In the genomic region with DNA sequence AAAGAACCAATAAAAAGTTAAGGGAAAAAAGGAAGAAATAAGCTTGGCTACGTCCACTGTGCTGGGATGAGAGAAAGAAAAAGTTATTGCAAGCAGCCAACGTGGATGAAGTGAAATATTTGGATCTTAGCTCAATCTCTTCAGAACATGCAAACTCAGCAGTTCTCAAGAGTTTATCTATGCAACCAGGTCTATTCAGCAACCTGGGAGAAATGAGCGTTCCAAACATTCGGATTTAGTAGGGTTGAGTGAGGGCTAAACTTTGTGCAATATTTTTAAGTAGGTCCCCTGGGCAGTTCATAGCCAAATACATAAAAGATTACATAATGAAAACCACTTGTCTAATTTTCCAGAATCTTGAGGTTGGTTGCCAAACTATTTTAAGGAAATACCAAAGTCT, we compare ENCODE assay signal across 23 mouse cellular contexts.
A peak's percentile ranks its signal among the peaks of the same experiment; 100 is the strongest.
DNase-seq lines count a peak whose midpoint lies in the region; ATAC-seq lines count a peak whose summit lies in the region.
"Had no signal": no experiment of that assay in that cellular context is flagged by ENCODE, and none has a peak within 500 bp of the region (broad histone marks: within the 10 kb centered on the region; RNA-seq: fewer than 3 reads in every experiment).

No protein-coding gene starts in this region.

- WGBS in embryonic facial prominence, embryonic 14.5 days: 50% methylated on average over 4 of the region's 4 CpGs
- 81% methylated on average over 4 of the region's 4 CpGs for WGBS in embryonic facial prominence, embryonic 10.5 days
- 53% methylated on average over 4 of the region's 4 CpGs for WGBS in limb, embryonic 13.5 days
- 87% methylated on average over 4 of the region's 4 CpGs for WGBS in limb, embryonic 10.5 days
- 44% methylated on average over 4 of the region's 4 CpGs for WGBS in limb, embryonic 15.5 days

- H3K4me1 ChIP-seq in embryonic facial prominence, embryonic 14.5 days (ENCODE audit: control insufficient read depth, insufficient read depth, low read length): no peaks in the 10 kb centered on the region
- H3K4me1 ChIP-seq in embryonic facial prominence, embryonic 10.5 days: no peaks in the 10 kb centered on the region
- H3K4me1 ChIP-seq in limb, embryonic 13.5 days: no peaks in the 10 kb centered on the region
- no peaks in the 10 kb centered on the region for H3K4me1 ChIP-seq in limb, embryonic 10.5 days
- no peaks in the 10 kb centered on the region for H3K4me1 ChIP-seq in limb, embryonic 15.5 days
- H3K4me1 ChIP-seq: embryonic facial prominence, embryonic 13.5 days; forebrain, embryonic 13.5 days; forebrain, embryonic 15.5 days had no signal

- no peak overlapping the region for H3K4me2 ChIP-seq in embryonic facial prominence, embryonic 14.5 days (ENCODE audit: low read depth, low read length)
- no peak overlapping the region for H3K4me2 ChIP-seq in limb, embryonic 13.5 days (replicated peaks)
- H3K4me2 ChIP-seq in limb, embryonic 15.5 days: no peak overlapping the region
- H3K4me2 ChIP-seq: embryonic facial prominence, embryonic 13.5 days; forebrain, embryonic 13.5 days; forebrain, embryonic 15.5 days had no signal

- H3K9me3 ChIP-seq in embryonic facial prominence, embryonic 14.5 days (ENCODE audit: control insufficient read depth, low read length): no peaks in the 10 kb centered on the region
- H3K9me3 ChIP-seq in embryonic facial prominence, embryonic 10.5 days: no peaks in the 10 kb centered on the region
- no peaks in the 10 kb centered on the region for H3K9me3 ChIP-seq in limb, embryonic 13.5 days
- H3K9me3 ChIP-seq in limb, embryonic 10.5 days (replicated peaks): no peaks in the 10 kb centered on the region
- no peaks in the 10 kb centered on the region for H3K9me3 ChIP-seq in limb, embryonic 15.5 days
- H3K9me3 ChIP-seq: embryonic facial prominence, embryonic 13.5 days; forebrain, embryonic 13.5 days; forebrain, embryonic 15.5 days had no signal

- no peak overlapping the region for H3K9ac ChIP-seq in embryonic facial prominence, embryonic 14.5 days (ENCODE audit: low read depth, low read length)
- H3K9ac ChIP-seq in limb, embryonic 13.5 days: no peak overlapping the region
- H3K9ac ChIP-seq in limb, embryonic 15.5 days: no peak overlapping the region
- H3K9ac ChIP-seq: embryonic facial prominence, embryonic 13.5 days; forebrain, embryonic 13.5 days; forebrain, embryonic 15.5 days; forebrain, postnatal 0 days had no signal

- H3K4me3 ChIP-seq in embryonic facial prominence, embryonic 14.5 days (ENCODE audit: low read depth, low read length): no peak overlapping the region
- H3K4me3 ChIP-seq in embryonic facial prominence, embryonic 10.5 days: no peak overlapping the region
- H3K4me3 ChIP-seq in limb, embryonic 13.5 days: no peak overlapping the region
- H3K4me3 ChIP-seq in limb, embryonic 10.5 days: no peak overlapping the region
- H3K4me3 ChIP-seq in limb, embryonic 15.5 days: no peak overlapping the region
- H3K4me3 ChIP-seq: embryonic facial prominence, embryonic 13.5 days; forebrain, embryonic 13.5 days; forebrain, embryonic 15.5 days had no signal

- H3K27ac ChIP-seq in embryonic facial prominence, embryonic 14.5 days (replicated peaks; ENCODE audit: low read depth, low read length): no peak overlapping the region
- no peak overlapping the region for H3K27ac ChIP-seq in embryonic facial prominence, embryonic 10.5 days (replicated peaks)
- no peak overlapping the region; the same call in 1 of the 2 replicates for H3K27ac ChIP-seq in limb, embryonic 13.5 days
- no peak overlapping the region for H3K27ac ChIP-seq in limb, embryonic 10.5 days
- no peak overlapping the region for H3K27ac ChIP-seq in limb, embryonic 15.5 days
- H3K27ac ChIP-seq: embryonic facial prominence, embryonic 13.5 days; forebrain, embryonic 13.5 days; forebrain, embryonic 15.5 days had no signal

- DNase-seq in embryonic facial prominence, embryonic 14.5 days (ENCODE audit: low spot score): peak; percentile 54
- DNase-seq in embryonic facial prominence, embryonic 10.5 days (ENCODE audit: low spot score): no peak
- DNase-seq in limb, embryonic 10.5 days (ENCODE audit: low spot score): no peak
- DNase-seq in NIH3T3 (ENCODE audit: low read depth): peak; percentile 39
- no peak for DNase-seq in testis, postnatal 10 days (ENCODE audit: low spot score)
- DNase-seq in gastrocnemius, postnatal 4 days (ENCODE audit: low spot score in 2 of 2): no peak
- DNase-seq: adrenal gland, adult 2 months; adrenal gland, postnatal 10 days; adrenal gland, postnatal 25 days; B cell, adult 2 months; cerebellum, adult 11 months; cerebellum, adult 18-20 months; cerebellum, adult 9-10 months; cerebellum, postnatal 10 days; cerebellum, postnatal 25 days; forebrain, postnatal 0 days had no signal

- H3K27me3 ChIP-seq in embryonic facial prominence, embryonic 14.5 days (replicated peaks; ENCODE audit: control insufficient read depth, insufficient read depth, low read length): no peaks in the 10 kb centered on the region; the same call in none of the 2 replicates
- peaks cover 70% of the 10 kb centered on the region for H3K27me3 ChIP-seq in embryonic facial prominence, embryonic 10.5 days (replicated peaks; ENCODE audit: low read depth, poor library complexity, severe bottlenecking)
- peaks cover 4% of the 10 kb centered on the region; the same call in 1 of the 2 replicates for H3K27me3 ChIP-seq in limb, embryonic 13.5 days
- H3K27me3 ChIP-seq in limb, embryonic 10.5 days (ENCODE audit: low read depth, poor library complexity, severe bottlenecking): peaks cover 83% of the 10 kb centered on the region
- no peaks in the 10 kb centered on the region for H3K27me3 ChIP-seq in limb, embryonic 15.5 days
- H3K27me3 ChIP-seq: CH12.LX; forebrain, embryonic 13.5 days; forebrain, embryonic 15.5 days had no signal

- ATAC-seq in embryonic facial prominence, embryonic 14.5 days (ENCODE audit: low read depth): peak; percentile 44; the same call in 1 of the 2 replicates
- ATAC-seq in limb, embryonic 13.5 days (ENCODE audit: low FRiP score, low read depth): peak; percentile 64
- ATAC-seq in limb, embryonic 15.5 days (ENCODE audit: insufficient number of reproducible peaks, low FRiP score, low TSS enrichment, low read depth): 0 out of 2 replicates have a peak, but pooled peaks have one; percentile 40
- ATAC-seq: CD4-positive, CD25-positive, alpha-beta regulatory T cell, adult 4 months; forebrain, embryonic 13.5 days; forebrain, embryonic 15.5 days; forebrain, postnatal 0 days had no signal

- no peaks in the 10 kb centered on the region for H3K36me3 ChIP-seq in embryonic facial prominence, embryonic 14.5 days (ENCODE audit: control insufficient read depth, insufficient read depth, low read length)
- no peaks in the 10 kb centered on the region for H3K36me3 ChIP-seq in embryonic facial prominence, embryonic 10.5 days (replicated peaks)
- no peaks in the 10 kb centered on the region for H3K36me3 ChIP-seq in limb, embryonic 13.5 days
- H3K36me3 ChIP-seq in limb, embryonic 10.5 days: no peaks in the 10 kb centered on the region
- no peaks in the 10 kb centered on the region for H3K36me3 ChIP-seq in limb, embryonic 15.5 days
- H3K36me3 ChIP-seq: embryonic facial prominence, embryonic 13.5 days; forebrain, embryonic 15.5 days had no signal

Comparison
In these comparisons a context has a peak if more than half of its experiments do, and no peak if none do; other contexts are left out.
1. DNase-seq: peak in embryonic facial prominence, embryonic 14.5 days (single experiment) and NIH3T3 (single experiment); none in embryonic facial prominence, embryonic 10.5 days (single experiment), limb, embryonic 10.5 days (single experiment), testis, postnatal 10 days (single experiment) and gastrocnemius, postnatal 4 days (0 of 2).
2. Peak in every context shown above with its lines, with median percentiles within 50 percentile points of each other: ATAC-seq.